Mouse (Mus musculus): Measurements from ENCODE around the gene Memo1. TPM values are rescaled to one million over a fixed set of nuclear protein-coding genes. Genes with fewer than 3 reads are reported as not detected.
A peak's percentile ranks its signal among the peaks of the same experiment; 100 is the strongest.

Memo1 gene
- polyA plus RNA-seq, 1 experiment: 111 TPM

GRCm38 (mm10) chr17:74172834-74173233 lies 122.5 kb downstream of the Memo1 start:
- Histone ChIP-seq H3K4me1 (ENCODE audit: control insufficient read depth, insufficient read depth, low read length) (no peaks in the 10 kb centered on the region), H3K4me3 (ENCODE audit: insufficient read depth, low read length) (no peak overlapping the region), H3K27ac (ENCODE audit: insufficient read depth, low read length) (no peak overlapping the region)
- TF ChIP-seq POLR2A (IDR thresholded peaks at IDR 0.05; ENCODE audit: low read depth, low read length) (no peak), CTCF (IDR thresholded peaks at IDR 0.05; ENCODE audit: borderline replicate concordance, insufficient read depth, low read length) (no peak)

DNA sequence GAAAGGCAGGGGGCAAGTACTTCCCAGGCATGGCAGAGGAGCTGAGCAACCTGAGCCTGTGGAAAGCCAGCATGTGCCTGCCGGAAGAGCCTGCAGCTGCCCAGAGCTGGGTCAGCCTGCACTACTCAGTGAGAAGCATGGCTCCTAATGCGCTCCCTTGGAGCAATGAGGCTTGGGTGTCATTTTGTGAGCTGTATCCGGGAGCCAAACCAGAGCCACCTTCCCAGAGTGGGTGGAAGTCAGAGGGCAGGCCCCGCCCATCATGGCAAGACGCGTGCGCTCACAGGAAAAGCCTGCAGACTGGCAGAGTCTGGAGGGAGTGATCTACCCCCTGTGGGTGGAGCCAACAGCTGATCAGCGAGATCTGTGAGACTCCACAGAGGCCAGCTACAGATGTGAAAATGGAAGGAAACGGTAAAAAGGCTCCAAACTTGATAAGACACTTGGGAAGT lies 135.9 kb downstream of the Memo1 start:
- TF ChIP-seq POLR2A (IDR thresholded peaks at IDR 0.05; ENCODE audit: low read depth, low read length) (peak; percentile 49), CTCF (IDR thresholded peaks at IDR 0.05; ENCODE audit: borderline replicate concordance, insufficient read depth, low read length) (no peak)
- no peak overlapping the region for H3K27ac ChIP-seq (ENCODE audit: insufficient read depth, low read length)
- H3K4me1 ChIP-seq (ENCODE audit: control insufficient read depth, insufficient read depth, low read length): no peaks in the 10 kb centered on the region
- no peak overlapping the region for H3K4me3 ChIP-seq (ENCODE audit: insufficient read depth, low read length)

DNA sequence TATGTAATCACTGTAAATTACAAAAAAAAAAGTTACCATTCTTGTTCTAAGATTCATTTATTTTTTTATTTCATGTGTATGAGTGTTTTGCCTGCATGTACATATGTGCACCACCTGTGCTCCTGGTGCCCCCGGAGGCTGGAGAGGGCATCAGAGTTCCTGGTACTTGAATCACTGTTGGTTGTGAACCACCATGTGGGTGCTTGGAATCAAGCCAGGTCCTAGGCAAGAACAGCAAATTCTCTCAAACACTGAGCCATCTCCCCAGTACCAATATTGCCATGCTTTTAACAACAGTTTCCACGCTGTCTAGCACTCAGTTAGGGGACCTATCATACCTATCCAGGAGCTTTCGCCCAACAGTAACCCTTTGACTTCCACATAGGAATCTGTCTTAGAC lies 137.2 kb downstream of the Memo1 start:
- no peak overlapping the region for H3K27ac ChIP-seq (ENCODE audit: insufficient read depth, low read length)

More for the DNA sequence above, 137.2 kb downstream of the Memo1 start:
- TF ChIP-seq CTCF (IDR thresholded peaks at IDR 0.05; ENCODE audit: borderline replicate concordance, insufficient read depth, low read length) (no peak), POLR2A (IDR thresholded peaks at IDR 0.05; ENCODE audit: low read depth, low read length) (no peak)
- Histone ChIP-seq H3K4me3 (ENCODE audit: insufficient read depth, low read length) (no peak overlapping the region), H3K4me1 (ENCODE audit: control insufficient read depth, insufficient read depth, low read length) (no peaks in the 10 kb centered on the region)

Other genes starting within 250 kb of the Memo1 start
- not detected in 2 replicates for gene Srd5a2, start 247.6 kb downstream of the Memo1 start, polyA plus RNA-seq (2011; ENCODE audit: insufficient read length, low read depth, missing spikeins)
- gene Dpy30, start 28.4 kb upstream of the Memo1 start, polyA plus RNA-seq (2011; ENCODE audit: insufficient read length, low read depth, missing spikeins): 62.6 and 66.2 TPM in 2 replicates
- 25.2 and 32.6 TPM in 2 replicates for gene Spast, start 43.5 kb upstream of the Memo1 start, polyA plus RNA-seq (2011; ENCODE audit: insufficient read length, low read depth, missing spikeins)
- 43.5 and 45.9 TPM in 2 replicates for gene Slc30a6, start 100.1 kb upstream of the Memo1 start, polyA plus RNA-seq (2011; ENCODE audit: insufficient read length, low read depth, missing spikeins)
- gene Nlrc4, start 163.6 kb upstream of the Memo1 start, polyA plus RNA-seq (2011; ENCODE audit: insufficient read length, low read depth, missing spikeins): not detected in 2 replicates
- 161 and 164 TPM in 2 replicates for gene Yipf4, start 194.0 kb upstream of the Memo1 start, polyA plus RNA-seq (2011; ENCODE audit: insufficient read length, low read depth, missing spikeins)
- 97.3 and 106 TPM in 2 replicates for gene Birc6, start 232.8 kb upstream of the Memo1 start, polyA plus RNA-seq (2011; ENCODE audit: insufficient read length, low read depth, missing spikeins)